Mouse (Mus musculus): ENCODE results near the gene Islr. TPM values are rescaled to one million over a fixed set of nuclear protein-coding genes. Genes with fewer than 3 reads are reported as not detected.

The Islr gene
- 37.9 TPM for polyA plus RNA-seq (2014; fragmentation: Illumina TruSeq; extraction: RNeasy Lipid Tissue Mini Kit (QIAGEN cat#74804); ENCODE audit: low read depth, low replicate concordance)

GRCm38 (mm10) chr9:58203516-58204447 is at the start of gene Islr, which contains the start of gene Islr2:
Gene Islr, minus strand, starts transcription at chr9:58204306.
Gene Islr2, minus strand, starts transcription at chr9:58204319.

GRCm38 (mm10) chr9:58253033-58253804 is 49.1 kb upstream of the Islr start, which contains the start of gene Stoml1:
Gene Stoml1, plus strand, starts transcription at chr9:58253164.

GRCm38 (mm10) chr9:58249592-58250192 is 45.6 kb upstream of the Islr start, which contains the start of gene Pml:
Gene Pml, minus strand, starts transcription at chr9:58249786.

GRCm38 (mm10) chr9:58118671-58119070 is 85.4 kb downstream of the Islr start, which contains the start of gene Ccdc33:
Gene Ccdc33, minus strand, starts transcription at chr9:58118823.

Other genes with a start within 250 kb of the Islr start
- not detected for gene Cyp11a1, start 197.9 kb downstream of the Islr start, polyA plus RNA-seq (2014; fragmentation: Illumina TruSeq; extraction: RNeasy Lipid Tissue Mini Kit (QIAGEN cat#74804); ENCODE audit: low read depth, low replicate concordance)
- 0.34 TPM for gene Stra6, start 140.5 kb downstream of the Islr start, polyA plus RNA-seq (2014; fragmentation: Illumina TruSeq; extraction: RNeasy Lipid Tissue Mini Kit (QIAGEN cat#74804); ENCODE audit: low read depth, low replicate concordance)
- gene Ccdc33, start 85.5 kb downstream of the Islr start, polyA plus RNA-seq (2014; fragmentation: Illumina TruSeq; extraction: RNeasy Lipid Tissue Mini Kit (QIAGEN cat#74804); ENCODE audit: low read depth, low replicate concordance) = not detected
- 0.89 TPM for gene Islr2, start within 50 bp of the Islr start, polyA plus RNA-seq (2014; fragmentation: Illumina TruSeq; extraction: RNeasy Lipid Tissue Mini Kit (QIAGEN cat#74804); ENCODE audit: low read depth, low replicate concordance)
- gene Pml, start 45.5 kb upstream of the Islr start, polyA plus RNA-seq (2014; fragmentation: Illumina TruSeq; extraction: RNeasy Lipid Tissue Mini Kit (QIAGEN cat#74804); ENCODE audit: low read depth, low replicate concordance) = 10.6 TPM
- gene Stoml1, start 48.9 kb upstream of the Islr start, polyA plus RNA-seq (2014; fragmentation: Illumina TruSeq; extraction: RNeasy Lipid Tissue Mini Kit (QIAGEN cat#74804); ENCODE audit: low read depth, low replicate concordance) = 21.8 TPM
- gene Loxl1, start 108.9 kb upstream of the Islr start, polyA plus RNA-seq (2014; fragmentation: Illumina TruSeq; extraction: RNeasy Lipid Tissue Mini Kit (QIAGEN cat#74804); ENCODE audit: low read depth, low replicate concordance) = 27.4 TPM
- gene Tbc1d21, start 166.1 kb upstream of the Islr start, polyA plus RNA-seq (2014; fragmentation: Illumina TruSeq; extraction: RNeasy Lipid Tissue Mini Kit (QIAGEN cat#74804); ENCODE audit: low read depth, low replicate concordance) = not detected

Data from heart, adult 10 weeks (tissue).